Mouse (Mus musculus): ENCODE data around the gene Tbrg4.
A peak's percentile ranks its signal among the peaks of the same experiment; 100 is the strongest.

Gene Tbrg4

GRCm38 (mm10) chr11:6636150-6636549, 10.3 kb upstream of the Tbrg4 start:
- TF ChIP-seq NANOG (IDR thresholded peaks at IDR 0.05; ENCODE audit: borderline replicate concordance, low read length) (no peak), CTCF (conservative IDR thresholded peaks at IDR 0.05; ENCODE audit: low read length) (peak; percentile 13; the same call in 1 of the 2 replicates), POU5F1 (IDR thresholded peaks at IDR 0.05; ENCODE audit: borderline replicate concordance, low read length) (no peak)
- no peaks in the 10 kb centered on the region for H3K4me1 ChIP-seq (replicated peaks; ENCODE audit: low read depth, low read length)
- no peaks in the 10 kb centered on the region for H3K27me3 ChIP-seq (ENCODE audit: insufficient read depth, low read length)
- H3K36me3 ChIP-seq (ENCODE audit: insufficient read depth, low read length), result no peaks in the 10 kb centered on the region
- no peak overlapping the region for H3K4me3 ChIP-seq (replicated peaks; ENCODE audit: low read length)
- H3K9me3 ChIP-seq (ENCODE audit: low read length), result no peaks in the 10 kb centered on the region

GRCm38 (mm10) chr11:6629655-6630054, 3.8 kb upstream of the Tbrg4 start:
- no peaks in the 10 kb centered on the region for H3K27me3 ChIP-seq (ENCODE audit: insufficient read depth, low read length)
- no peaks in the 10 kb centered on the region for H3K9me3 ChIP-seq (ENCODE audit: low read length)
- TF ChIP-seq CTCF (conservative IDR thresholded peaks at IDR 0.05; ENCODE audit: low read length) (peak; percentile 38), NANOG (IDR thresholded peaks at IDR 0.05; ENCODE audit: borderline replicate concordance, low read length) (no peak)
- H3K4me3 ChIP-seq (replicated peaks; ENCODE audit: low read length), result no peak overlapping the region
- H3K4me1 ChIP-seq (replicated peaks; ENCODE audit: low read depth, low read length), result peaks cover 30% of the 10 kb centered on the region
- peaks cover 14% of the 10 kb centered on the region for H3K36me3 ChIP-seq (ENCODE audit: insufficient read depth, low read length)

DNA sequence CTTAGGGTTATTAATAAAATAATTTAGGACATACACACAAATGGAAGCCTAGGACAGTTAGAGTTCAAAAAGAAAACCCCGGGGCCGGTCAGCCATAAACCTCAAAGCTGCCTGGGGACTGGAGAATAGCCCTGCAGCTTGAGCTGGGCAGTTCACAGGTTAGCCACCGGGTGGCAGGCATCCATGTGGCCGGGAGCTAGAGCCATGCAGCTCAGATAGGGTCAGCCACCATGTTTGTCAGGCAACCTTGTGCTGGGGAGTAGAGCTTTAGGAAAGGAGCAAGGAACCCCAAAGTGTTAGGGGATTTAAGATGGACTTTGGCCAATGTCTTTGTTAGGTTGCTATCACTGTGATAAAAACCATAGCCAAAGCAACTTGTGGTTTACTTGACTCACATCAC, 2.7 kb upstream of the Tbrg4 start:
- TF ChIP-seq POU5F1 (IDR thresholded peaks at IDR 0.05; ENCODE audit: borderline replicate concordance, low read length) (no peak), CTCF (conservative IDR thresholded peaks at IDR 0.05; ENCODE audit: low read length) (peak; percentile 92), NANOG (IDR thresholded peaks at IDR 0.05; ENCODE audit: borderline replicate concordance, low read length) (no peak)
- Histone ChIP-seq H3K4me3 (replicated peaks; ENCODE audit: low read length) (no peak overlapping the region), H3K36me3 (ENCODE audit: insufficient read depth, low read length) (peaks cover 25% of the 10 kb centered on the region), H3K27me3 (ENCODE audit: insufficient read depth, low read length) (no peaks in the 10 kb centered on the region), H3K4me1 (replicated peaks; ENCODE audit: low read depth, low read length) (peaks cover 40% of the 10 kb centered on the region), H3K9me3 (ENCODE audit: low read length) (no peaks in the 10 kb centered on the region)

DNA sequence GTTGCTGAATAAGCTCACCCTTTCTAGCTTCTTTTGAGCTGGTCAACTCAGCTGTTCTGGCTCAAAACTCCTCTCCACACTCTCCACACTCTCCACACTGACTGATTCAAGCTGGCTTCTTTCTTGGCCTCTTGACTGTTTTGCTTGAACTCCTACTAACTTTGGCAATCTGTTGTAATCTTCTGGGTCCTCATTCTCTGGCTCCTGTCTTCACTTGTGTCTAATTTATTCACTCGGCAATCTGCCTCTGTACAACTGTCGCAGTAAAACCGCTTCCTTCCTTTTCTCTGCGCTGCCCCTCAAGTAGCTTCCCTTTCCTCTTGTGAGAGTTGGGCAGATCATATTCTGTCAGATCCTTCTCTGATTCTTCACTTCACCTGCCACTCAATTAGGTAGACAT, 1.9 kb upstream of the Tbrg4 start:
- Histone ChIP-seq H3K9me3 (ENCODE audit: low read length) (no peaks in the 10 kb centered on the region), H3K27me3 (ENCODE audit: insufficient read depth, low read length) (no peaks in the 10 kb centered on the region), H3K4me1 (replicated peaks; ENCODE audit: low read depth, low read length) (peaks cover 49% of the 10 kb centered on the region), H3K4me3 (replicated peaks; ENCODE audit: low read length) (no peak overlapping the region), H3K36me3 (ENCODE audit: insufficient read depth, low read length) (peaks cover 34% of the 10 kb centered on the region)
- TF ChIP-seq POU5F1 (IDR thresholded peaks at IDR 0.05; ENCODE audit: borderline replicate concordance, low read length) (no peak), CTCF (conservative IDR thresholded peaks at IDR 0.05; ENCODE audit: low read length) (no peak), NANOG (IDR thresholded peaks at IDR 0.05; ENCODE audit: borderline replicate concordance, low read length) (no peak)

DNA sequence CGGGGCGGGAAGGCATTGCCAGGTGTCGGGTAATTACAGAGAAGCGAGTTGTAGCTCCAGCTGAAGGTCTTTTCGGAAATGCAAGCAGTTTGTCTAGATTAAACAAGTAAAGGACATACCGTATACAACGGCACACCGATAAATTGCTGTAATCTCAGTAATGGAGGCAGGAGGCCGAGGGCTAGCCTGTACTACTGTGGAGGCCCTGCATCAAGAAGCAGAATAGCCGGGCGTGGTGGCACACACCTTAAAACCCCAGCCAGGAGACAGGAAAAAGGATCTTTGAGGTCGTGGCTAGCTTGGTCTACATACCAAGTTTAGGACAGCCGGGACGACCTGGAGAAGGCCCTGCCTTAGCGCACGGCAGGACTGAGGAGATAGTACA, 513 bp upstream of the Tbrg4 start:
- Histone ChIP-seq H3K36me3 (ENCODE audit: insufficient read depth, low read length) (peaks cover 47% of the 10 kb centered on the region), H3K4me1 (replicated peaks; ENCODE audit: low read depth, low read length) (peaks cover 62% of the 10 kb centered on the region), H3K27me3 (ENCODE audit: insufficient read depth, low read length) (no peaks in the 10 kb centered on the region), H3K4me3 (replicated peaks; ENCODE audit: low read length) (peak overlapping the region; percentile 93), H3K9me3 (ENCODE audit: low read length) (no peaks in the 10 kb centered on the region)
- no peak for TF ChIP-seq CTCF (conservative IDR thresholded peaks at IDR 0.05; ENCODE audit: low read length)

DNA sequence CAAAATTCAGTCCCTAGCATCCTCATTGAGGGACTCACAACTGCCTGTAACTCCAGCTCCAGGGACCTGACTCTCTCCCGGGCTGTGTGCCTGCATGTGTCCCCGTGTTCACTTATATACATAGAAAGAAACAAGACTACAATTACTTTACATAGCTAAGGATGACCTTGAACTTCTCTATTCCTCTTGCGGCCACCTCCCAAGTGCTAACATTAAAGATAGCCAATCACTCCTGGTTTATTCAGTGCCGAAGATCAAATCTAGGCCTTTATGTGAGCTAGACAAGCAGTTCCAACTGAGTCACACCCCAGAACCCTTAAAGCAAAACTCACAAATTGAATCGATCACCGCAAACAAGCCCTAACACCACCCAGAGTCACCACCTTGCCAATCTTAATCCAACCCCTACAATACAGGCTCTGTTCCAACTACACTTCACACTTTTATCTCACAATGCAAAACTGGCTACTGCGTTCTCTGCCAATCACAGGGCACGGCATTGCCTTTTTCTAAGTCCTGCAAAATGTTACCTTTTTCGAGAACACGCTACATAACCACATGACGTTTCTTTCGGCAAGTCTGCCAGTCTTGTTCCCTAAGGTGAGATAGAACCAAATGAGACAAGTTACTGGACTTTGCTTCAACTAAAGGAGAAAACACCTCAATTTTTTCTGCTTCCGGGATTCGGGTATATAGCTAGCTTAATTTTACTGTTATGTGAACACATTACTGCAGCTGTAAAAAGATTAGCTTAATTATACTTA, 1.1 kb downstream of the Tbrg4 start:
- H3K36me3 ChIP-seq (ENCODE audit: insufficient read depth, low read length), result peaks cover 63% of the 10 kb centered on the region
- H3K9me3 ChIP-seq (ENCODE audit: low read length), result no peaks in the 10 kb centered on the region
- H3K4me1 ChIP-seq (replicated peaks; ENCODE audit: low read depth, low read length), result peaks cover 78% of the 10 kb centered on the region
- H3K27me3 ChIP-seq (ENCODE audit: insufficient read depth, low read length), result no peaks in the 10 kb centered on the region
- peak overlapping the region; percentile 93 for H3K4me3 ChIP-seq (replicated peaks; ENCODE audit: low read length)
- TF ChIP-seq POU5F1 (IDR thresholded peaks at IDR 0.05; ENCODE audit: borderline replicate concordance, low read length) (no peak), CTCF (conservative IDR thresholded peaks at IDR 0.05; ENCODE audit: low read length) (no peak), NANOG (IDR thresholded peaks at IDR 0.05; ENCODE audit: borderline replicate concordance, low read length) (no peak)

DNA sequence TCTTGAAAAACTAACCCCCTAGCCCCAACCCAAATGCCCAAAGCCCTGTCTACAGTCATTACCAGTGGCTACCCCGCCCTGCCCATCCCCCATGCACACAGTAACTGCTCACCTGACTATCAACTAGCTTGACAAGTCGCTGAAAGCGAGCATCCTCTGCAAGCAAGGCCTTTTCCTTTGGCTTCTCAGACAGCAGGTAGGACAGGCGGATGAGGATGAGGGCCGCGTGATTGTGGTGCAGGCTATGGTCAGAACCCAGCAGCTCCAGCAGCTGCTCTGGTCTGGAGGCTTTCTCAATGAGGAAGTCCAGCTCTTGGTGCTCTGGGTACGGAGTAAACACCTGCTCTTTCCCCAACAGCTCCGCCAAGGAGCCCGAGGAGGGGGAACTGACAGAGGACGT, 2.2 kb downstream of the Tbrg4 start:
- Histone ChIP-seq H3K36me3 (ENCODE audit: insufficient read depth, low read length) (peaks cover 74% of the 10 kb centered on the region), H3K27me3 (ENCODE audit: insufficient read depth, low read length) (no peaks in the 10 kb centered on the region), H3K4me1 (replicated peaks; ENCODE audit: low read depth, low read length) (peaks cover 82% of the 10 kb centered on the region), H3K4me3 (replicated peaks; ENCODE audit: low read length) (peak overlapping the region; percentile 93), H3K9me3 (ENCODE audit: low read length) (no peaks in the 10 kb centered on the region)
- TF ChIP-seq NANOG (IDR thresholded peaks at IDR 0.05; ENCODE audit: borderline replicate concordance, low read length), result no peak
- no peak for TF ChIP-seq CTCF (conservative IDR thresholded peaks at IDR 0.05; ENCODE audit: low read length)
- TF ChIP-seq POU5F1 (IDR thresholded peaks at IDR 0.05; ENCODE audit: borderline replicate concordance, low read length), result no peak

DNA sequence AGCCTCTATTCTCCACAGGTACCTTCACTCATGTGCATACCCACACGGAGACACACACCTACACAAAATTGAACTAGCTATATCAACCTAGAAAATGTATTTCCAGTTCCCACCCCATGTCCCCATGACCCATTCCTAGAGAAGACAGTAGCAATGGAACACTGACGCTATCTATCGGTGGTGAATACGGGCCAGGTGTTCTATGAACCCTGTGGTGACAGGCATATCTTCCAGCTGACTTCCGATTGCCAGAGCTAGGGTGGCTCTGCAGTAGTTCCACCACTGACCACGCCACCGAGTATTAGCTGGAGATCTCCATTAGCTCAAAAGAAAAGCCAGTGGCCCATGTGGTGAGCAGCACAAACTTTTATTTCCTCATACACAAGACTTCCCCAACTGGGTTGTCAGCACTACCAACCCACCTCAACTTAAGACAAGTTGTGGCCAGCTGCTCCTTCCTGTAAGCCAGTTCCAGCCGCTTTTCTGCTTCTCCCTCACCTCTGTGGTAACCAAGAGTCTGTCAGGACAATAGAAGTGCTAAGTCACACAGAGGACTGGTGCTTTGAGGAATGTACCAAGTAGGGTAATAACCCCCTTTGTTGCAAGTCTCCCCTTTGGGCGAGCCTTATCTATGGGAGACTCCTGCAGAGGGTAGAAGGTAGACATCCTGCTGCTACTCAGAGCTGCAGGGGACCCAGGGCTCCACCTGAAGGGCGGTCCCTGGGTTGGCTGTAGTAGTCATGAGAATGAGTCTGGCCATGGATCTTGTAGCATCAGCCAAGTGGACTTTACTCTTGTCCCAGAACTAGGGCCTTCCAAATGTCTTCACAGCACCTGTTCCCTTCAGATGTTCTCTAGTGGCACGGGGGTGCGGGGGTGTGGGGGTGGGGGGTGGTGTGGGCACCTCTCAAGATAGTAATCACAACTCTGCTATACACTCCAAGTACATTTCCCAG, 10.3 kb downstream of the Tbrg4 start:
- no peak overlapping the region for H3K4me3 ChIP-seq (replicated peaks; ENCODE audit: low read length)
- H3K4me1 ChIP-seq (replicated peaks; ENCODE audit: low read depth, low read length), result peaks cover 60% of the 10 kb centered on the region
- TF ChIP-seq POU5F1 (IDR thresholded peaks at IDR 0.05; ENCODE audit: borderline replicate concordance, low read length), result no peak
- TF ChIP-seq CTCF (conservative IDR thresholded peaks at IDR 0.05; ENCODE audit: low read length), result no peak
- TF ChIP-seq NANOG (IDR thresholded peaks at IDR 0.05; ENCODE audit: borderline replicate concordance, low read length), result no peak
- H3K27me3 ChIP-seq (ENCODE audit: insufficient read depth, low read length), result no peaks in the 10 kb centered on the region
- peaks cover 100% of the 10 kb centered on the region for H3K36me3 ChIP-seq (ENCODE audit: insufficient read depth, low read length)
- no peaks in the 10 kb centered on the region for H3K9me3 ChIP-seq (ENCODE audit: low read length)
